Mouse (Mus musculus) small intestine, adult 2 months (tissue): ENCODE data around the gene Gm20388.

Experiments used
- CTCF ChIP-seq: fragments of 200-500 bp; IDR thresholded peaks from 2 replicates; pipeline ENCODE4 v1.5.1; 2012; ENCODE audit warnings: low read depth, mild to moderate bottlenecking, control low read depth, inconsistent platforms, low read length, moderate library complexity, mixed read lengths; ENCODE audit not compliant: insufficient replicate concordance, insufficient read length; ENCODE audit errors: extremely low read depth
- POLR2A ChIP-seq: fragments of 200-500 bp; IDR thresholded peaks from 2 replicates; pipeline ENCODE4 v1.6.1; 2012; ENCODE audit warnings: low read depth, mild to moderate bottlenecking, control low read depth, inconsistent platforms, low read length, moderate library complexity

GRCm38 (mm10) chr8:119981253-119981652, 70.6 kb downstream of the Gm20388 start:
- TF ChIP-seq POLR2A, result no peak
- no peak for TF ChIP-seq CTCF
